Mouse (Mus musculus) limb, embryonic 14.5 days (tissue): Measurements from ENCODE around the gene Oxsm. TPM values are rescaled to one million over a fixed set of nuclear protein-coding genes. Genes with fewer than 3 reads are reported as not detected.
A peak's percentile ranks its signal among the peaks of the same experiment; 100 is the strongest.

Experiments
- ATAC-seq: fragments of 200-750 bp; cut with Nextera tagmentation; 2 replicates; pipeline ENCODE4 v1.8.0; 2017; ENCODE audit warnings: low read depth, moderate number of reproducible peaks, moderate TSS enrichment; ENCODE audit not compliant: low FRiP score
- DNase-seq: peaks from one replicate; pipeline ENCODE4 v3.0.0-alpha.2; 2015; ENCODE audit warnings: low spot score
- H3K27ac ChIP-seq: fragments of 300-500 bp; sonication (generic); replicated peaks from 2 replicates; pipeline ENCODE4 v1.5.1; 2014; ENCODE audit warnings: low read depth, mild to moderate bottlenecking, low read length, moderate library complexity, mixed read lengths
- H3K27me3 ChIP-seq: fragments of 300-500 bp; sonication (generic); 2 replicates; pipeline ENCODE4 v1.6.1; 2014; ENCODE audit warnings: low read length, mixed read lengths; ENCODE audit not compliant: control insufficient read depth, insufficient read depth
- H3K36me3 ChIP-seq: fragments of 300-500 bp; sonication (generic); 2 replicates; pipeline ENCODE4 v1.6.1; 2014; ENCODE audit warnings: mild to moderate bottlenecking, low read length, moderate library complexity, mixed read lengths; ENCODE audit not compliant: control insufficient read depth, insufficient read depth
- H3K4me1 ChIP-seq: fragments of 300-500 bp; sonication (generic); 2 replicates; pipeline ENCODE4 v1.6.1; 2014; ENCODE audit warnings: antibody characterized with exemption, low read length, mixed read lengths; ENCODE audit not compliant: control insufficient read depth, insufficient read depth
- H3K4me2 ChIP-seq: fragments of 300-500 bp; sonication (generic); replicated peaks from 2 replicates; pipeline ENCODE4 v1.6.1; 2014; ENCODE audit warnings: low read depth, mild to moderate bottlenecking, low read length, moderate library complexity; ENCODE audit not compliant: severe bottlenecking
- H3K4me3 ChIP-seq: fragments of 300-500 bp; sonication (generic); replicated peaks from 2 replicates; pipeline ENCODE4 v1.5.1; 2014; ENCODE audit warnings: low read length
- H3K9ac ChIP-seq: fragments of 300-500 bp; sonication (generic); 2 replicates; pipeline ENCODE4 v1.6.1; 2014; ENCODE audit warnings: mild to moderate bottlenecking, low read depth, low read length, moderate library complexity; ENCODE audit not compliant: severe bottlenecking
- H3K9me3 ChIP-seq: fragments of 300-500 bp; sonication (generic); 2 replicates; pipeline ENCODE4 v1.6.1; 2016; ENCODE audit warnings: low read length; ENCODE audit not compliant: control insufficient read depth
- POLR2A ChIP-seq: fragments of 200-500 bp; IDR thresholded peaks from 2 replicates; pipeline ENCODE4 v1.8.0; 2012; ENCODE audit warnings: inconsistent platforms, mild to moderate bottlenecking, moderate library complexity, borderline replicate concordance; ENCODE audit not compliant: insufficient read depth, insufficient read length; ENCODE audit errors: extremely low read depth
- WGBS: fragments of 180-500 bp; shearing (Covaris S2); extraction: QIAGEN DNeasy Blood & Tissue Kit; methylation state at CpG from one replicate; pipeline ENCODE4 v1.1.7; 2014; 5-methylcytosine and 5-hydroxymethylcytosine counted together
- polyA plus RNA-seq, 2 experiments: library from polyadenylated mRNA; depleted of rRNA in 1 of 2; stranded (reverse) in 1 of 2; unstranded in 1 of 2; fragments of >200 nt; fragmentation: Nextera tagmentation in 1 of 2; extraction: Ambion mirVana in 1 of 2; gene quantifications; 2 replicates each; pipeline versions ENCODE4 v1.2.1 to v1.2.3; 2012 to 2014

The Oxsm gene
- polyA plus RNA-seq, 2 experiments: 1.9 to 4.6 TPM

DNA sequence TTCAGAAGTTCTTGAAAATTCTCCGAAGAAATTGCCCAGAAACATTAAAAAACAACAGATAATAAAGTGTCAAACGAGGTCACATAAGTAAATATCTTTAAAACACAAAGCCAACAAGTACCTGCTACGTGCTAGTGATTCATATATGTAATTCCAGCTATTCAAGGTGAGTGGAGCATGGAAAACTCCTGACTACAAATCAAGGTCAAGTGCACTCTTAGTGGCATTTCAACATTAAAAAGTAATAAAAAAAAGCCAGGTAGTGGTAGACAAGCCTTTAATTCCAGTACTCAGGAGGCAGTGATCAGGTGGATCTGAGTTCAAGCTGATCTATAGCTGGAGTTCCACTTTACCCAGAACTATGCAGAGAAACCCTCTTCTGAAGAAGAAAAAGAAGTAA, 1.5 kb downstream of the Oxsm start:
- H3K4me1 ChIP-seq: peaks cover 14% of the 10 kb centered on the region
- no peaks in the 10 kb centered on the region for H3K27me3 ChIP-seq
- no peak for TF ChIP-seq POLR2A
- H3K36me3 ChIP-seq: no peaks in the 10 kb centered on the region
- DNase-seq: no peak
- 72% methylated on average over 3 of the region's 3 CpGs for WGBS
- no peak for ATAC-seq
- H3K9me3 ChIP-seq: no peaks in the 10 kb centered on the region
- H3K27ac ChIP-seq: no peak overlapping the region
- H3K9ac ChIP-seq: no peak overlapping the region
- H3K4me2 ChIP-seq: peak overlapping the region; percentile 73; the same call in 1 of the 2 replicates
- H3K4me3 ChIP-seq: no peak overlapping the region

DNA sequence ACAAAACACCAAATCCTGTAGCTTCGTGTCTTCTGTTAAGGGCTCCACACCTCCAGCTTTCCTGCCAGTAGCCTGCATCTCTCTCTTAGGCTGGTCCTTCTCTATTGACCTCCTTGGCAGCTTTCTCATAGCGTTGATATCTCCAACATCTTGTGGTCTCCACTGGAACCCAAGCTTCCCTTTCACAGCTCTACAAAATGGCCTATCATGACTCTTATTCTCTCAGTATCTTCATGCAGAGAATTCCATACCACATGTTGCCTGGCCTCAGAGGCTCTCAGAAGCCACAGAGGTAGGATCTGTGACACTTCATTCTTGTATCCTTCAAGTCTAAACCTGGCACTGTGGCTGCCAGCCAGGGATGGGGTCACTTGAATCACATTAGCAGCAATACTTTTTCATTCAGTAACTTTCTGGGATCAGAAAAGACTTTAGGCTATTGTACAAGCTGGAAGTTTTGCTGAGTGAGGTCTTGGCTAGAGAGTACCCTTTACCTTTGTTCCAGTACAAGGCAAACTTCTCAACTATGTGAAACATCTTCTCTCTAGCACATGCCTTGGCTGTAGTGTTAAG, 3.2 kb downstream of the Oxsm start:
- H3K27ac ChIP-seq: no peak overlapping the region
- 85% methylated on average over 2 of the region's 2 CpGs for WGBS

DNA sequence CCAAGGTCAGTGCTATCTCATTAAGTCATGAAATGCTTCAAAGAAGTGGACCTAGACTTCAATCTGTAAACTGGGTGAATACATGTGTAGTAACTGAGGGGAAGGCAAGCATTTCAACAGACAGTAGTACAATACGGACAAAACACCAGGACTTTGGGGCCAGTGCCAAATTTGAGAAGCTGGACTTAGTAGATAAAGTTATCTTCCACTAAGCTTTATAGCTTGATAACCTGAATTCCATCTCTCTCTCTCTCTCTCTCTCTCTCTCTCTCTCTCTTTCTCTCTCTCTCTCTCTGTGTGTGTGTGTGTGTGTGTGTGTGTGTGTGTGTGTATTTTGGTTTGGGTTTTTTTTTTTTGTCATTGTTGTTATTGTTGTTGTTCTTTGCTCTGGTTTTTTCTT, 4.5 kb downstream of the Oxsm start:
- TF ChIP-seq POLR2A: no peak
- H3K4me3 ChIP-seq: no peak overlapping the region
- H3K9me3 ChIP-seq: no peaks in the 10 kb centered on the region
- H3K27ac ChIP-seq: no peak overlapping the region
- no peak overlapping the region for H3K9ac ChIP-seq
- H3K27me3 ChIP-seq: no peaks in the 10 kb centered on the region
- H3K4me2 ChIP-seq: no peak overlapping the region
- H3K36me3 ChIP-seq: no peaks in the 10 kb centered on the region; the same call in 1 of the 2 replicates
- DNase-seq: no peak
- H3K4me1 ChIP-seq: peaks cover 8% of the 10 kb centered on the region
- WGBS: 63% methylated on average over 1 of the region's 1 CpGs
- ATAC-seq: no peak

More for the DNA sequence above, 3.2 kb downstream of the Oxsm start:
- Histone ChIP-seq H3K4me1 (peaks cover 14% of the 10 kb centered on the region), H3K36me3 (no peaks in the 10 kb centered on the region), H3K9ac (no peak overlapping the region), H3K4me2 (no peak overlapping the region), H3K27me3 (no peaks in the 10 kb centered on the region), H3K9me3 (no peaks in the 10 kb centered on the region), H3K4me3 (no peak overlapping the region)
- no peak for DNase-seq
- no peak for TF ChIP-seq POLR2A
- no peak for ATAC-seq

DNA sequence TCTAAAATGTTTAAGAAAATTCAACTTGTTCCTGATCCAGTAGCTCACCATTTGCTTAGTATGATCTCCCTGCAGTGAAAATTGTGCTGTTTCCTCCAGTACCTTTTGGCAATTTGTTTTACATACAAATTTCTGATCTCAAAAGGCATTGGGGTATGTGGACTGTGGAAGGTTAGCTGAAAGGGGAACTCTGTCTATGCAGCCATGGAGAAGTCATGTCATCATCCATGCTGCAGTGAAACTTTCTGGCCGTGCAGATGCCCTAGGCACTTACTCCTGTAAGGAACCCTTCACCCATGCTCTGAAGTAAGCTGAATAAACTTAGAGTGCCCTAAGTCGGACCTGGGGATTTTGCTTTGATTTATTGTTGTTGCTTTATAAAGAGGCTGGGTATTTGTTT, 5.2 kb downstream of the Oxsm start:
- Histone ChIP-seq H3K27ac (no peak overlapping the region), H3K36me3 (no peaks in the 10 kb centered on the region; the same call in 1 of the 2 replicates), H3K9ac (no peak overlapping the region), H3K27me3 (no peaks in the 10 kb centered on the region), H3K9me3 (no peaks in the 10 kb centered on the region), H3K4me1 (peaks cover 4% of the 10 kb centered on the region), H3K4me2 (no peak overlapping the region), H3K4me3 (no peak overlapping the region)
- ATAC-seq (no peak), DNase-seq (no peak)
- 68% methylated on average over 2 of the region's 2 CpGs for WGBS
- TF ChIP-seq POLR2A: no peak

DNA sequence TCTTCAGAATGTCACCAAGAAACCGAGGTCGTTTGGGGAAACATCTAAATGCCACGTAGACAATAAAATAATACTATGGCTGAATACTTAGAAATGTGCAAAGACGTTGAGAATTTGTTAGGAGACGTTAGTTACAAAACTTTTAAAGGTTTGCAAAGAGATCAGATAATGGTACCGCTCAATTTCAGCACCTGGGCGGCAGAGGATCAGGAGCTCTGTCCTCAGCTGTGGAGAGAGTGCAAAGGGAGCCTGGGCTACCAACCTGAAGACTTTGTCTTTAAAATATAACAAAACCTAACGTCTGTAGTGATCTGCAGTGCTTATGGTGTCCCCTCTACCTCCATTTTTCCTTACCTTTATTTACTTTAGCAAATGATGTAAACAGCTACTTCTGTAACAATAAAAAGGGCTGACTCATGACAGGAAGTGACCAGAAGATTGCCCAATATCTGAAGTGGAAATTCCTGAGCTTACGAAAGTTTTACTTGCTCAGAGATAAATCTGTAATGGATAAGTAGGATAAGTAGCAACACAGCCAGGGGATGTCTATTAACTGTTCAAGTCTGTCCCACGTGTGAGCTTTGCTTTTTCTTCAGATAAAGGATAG, 5.9 kb downstream of the Oxsm start:
- TF ChIP-seq POLR2A: no peak
- peak overlapping the region; percentile 59 for H3K4me2 ChIP-seq
- H3K27me3 ChIP-seq: no peaks in the 10 kb centered on the region
- H3K4me1 ChIP-seq: peaks cover 4% of the 10 kb centered on the region
- no peak for DNase-seq
- H3K9me3 ChIP-seq: no peaks in the 10 kb centered on the region
- peak overlapping the region; percentile 55 for H3K4me3 ChIP-seq
- H3K9ac ChIP-seq: peak overlapping the region; percentile 63
- 20% methylated on average over 10 of the region's 10 CpGs for WGBS
- H3K27ac ChIP-seq: peak overlapping the region; percentile 11
- ATAC-seq: no peak
- no peaks in the 10 kb centered on the region; the same call in 1 of the 2 replicates for H3K36me3 ChIP-seq
